Mouse (Mus musculus): ENCODE data around the gene Acoxl.

GRCm38 (mm10) chr2:127931576-127931975, 92.9 kb downstream of the Acoxl start:
- no peak for TF ChIP-seq POLR2A (IDR thresholded peaks at IDR 0.05; ENCODE audit: borderline replicate concordance, control insufficient read depth, low read depth, low read length)
- TF ChIP-seq CTCF (IDR thresholded peaks at IDR 0.05; ENCODE audit: control insufficient read depth, insufficient read depth, low read length), result no peak
